Mouse (Mus musculus) E14TG2a.4 (cell line): Measurements from ENCODE around the gene Dennd2a.

ENCODE experiments used
- CTCF ChIP-seq: conservative IDR thresholded peaks from 2 replicates; pipeline ENCODE4 v1.5.1; 2014; ENCODE audit warnings: low read length
- NANOG ChIP-seq: IDR thresholded peaks from 2 replicates; pipeline ENCODE4 v1.6.1; 2014; ENCODE audit warnings: borderline replicate concordance, low read length, mixed read lengths

DNA sequence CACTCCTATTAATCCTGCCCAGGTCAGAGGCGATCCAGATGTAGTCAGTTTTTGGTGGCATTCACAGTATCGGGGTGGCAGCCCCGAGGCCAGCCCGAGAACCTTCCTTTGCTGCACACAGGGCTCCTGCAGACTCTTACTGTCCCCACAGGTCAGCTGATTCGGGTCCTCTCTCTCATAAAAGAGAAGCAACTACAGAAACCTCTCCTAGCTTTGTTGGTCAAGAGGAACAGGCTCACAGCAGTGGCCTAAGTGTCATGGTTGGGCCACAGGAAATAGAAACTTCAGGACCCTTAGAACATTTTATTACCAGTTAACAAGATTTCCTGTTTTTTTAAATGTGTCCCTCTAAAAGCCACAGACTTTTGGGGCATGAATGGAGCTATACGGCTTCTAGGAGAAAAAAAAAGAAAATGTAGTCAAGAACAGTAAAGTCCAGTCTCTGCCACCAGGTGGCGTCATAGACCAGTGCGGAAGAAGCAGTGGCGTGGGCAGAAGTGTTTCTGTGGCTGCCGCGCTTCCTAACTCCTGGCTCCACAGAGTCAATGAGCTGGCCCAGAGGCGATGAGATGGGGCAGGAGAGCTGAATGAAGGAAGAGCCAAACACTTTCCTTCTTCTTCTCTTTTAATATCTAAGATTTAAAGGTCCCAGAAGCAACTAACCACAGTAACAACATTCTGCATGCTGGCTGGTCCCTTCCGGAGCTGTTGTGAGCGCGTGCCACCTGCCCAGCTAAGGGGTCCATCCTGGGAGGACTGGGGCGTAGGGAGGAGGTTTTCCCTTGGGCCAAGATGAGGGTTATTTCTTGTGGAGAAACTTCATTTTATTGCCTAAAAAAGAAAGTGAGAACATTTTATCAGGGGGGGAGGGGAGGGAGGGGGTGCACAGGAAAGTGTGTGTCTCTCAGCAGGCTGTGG lies 94.8 kb downstream of the Dennd2a start:
- TF ChIP-seq CTCF (peak; percentile 69), NANOG (no peak)
